Mouse (Mus musculus): ENCODE results near the gene Trpt1. TPM values are rescaled to one million over a fixed set of nuclear protein-coding genes. Genes with fewer than 3 reads are reported as not detected.

Gene Trpt1
- polyA plus RNA-seq, 1 experiment from 2014 or later = 11.0 TPM

DNA sequence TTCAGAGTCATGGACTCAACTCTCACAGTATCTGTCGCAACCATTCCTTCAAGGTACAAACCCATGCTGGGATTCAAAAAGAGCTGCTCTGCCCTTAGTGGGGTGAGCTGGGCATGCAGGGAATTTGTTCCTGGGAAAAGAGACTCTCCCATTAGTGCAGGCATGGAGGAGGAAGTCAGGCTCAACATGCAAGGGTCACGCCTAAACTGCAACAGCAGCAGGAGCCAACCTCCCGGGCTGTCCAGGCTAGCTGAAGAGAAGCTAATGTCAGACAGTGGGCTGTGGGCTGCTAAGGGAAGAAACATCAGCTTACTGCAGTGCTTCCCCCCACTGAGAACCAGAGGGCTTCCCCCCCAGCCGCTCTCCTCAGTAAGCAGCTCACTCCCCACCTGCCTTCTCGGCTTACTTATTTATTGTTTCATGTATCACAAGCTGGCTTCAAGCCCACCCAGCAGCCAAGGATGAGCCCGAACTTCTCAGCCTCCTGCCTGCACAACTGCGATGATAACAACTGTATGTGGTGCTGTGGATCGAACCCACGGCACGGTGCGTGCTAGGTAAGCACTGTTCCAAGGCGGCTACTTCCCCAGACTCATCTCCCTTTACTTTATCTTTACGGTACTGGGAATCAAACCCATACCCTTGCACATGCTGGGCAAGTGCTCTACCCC, 23.5 kb upstream of the Trpt1 start:
- H3K36me3 ChIP-seq (ENCODE audit: insufficient read depth, low read length) = no peaks in the 10 kb centered on the region
- no peak overlapping the region for H3K27ac ChIP-seq (ENCODE audit: low read length)
- ATAC-seq (no peak), DNase-seq (ENCODE audit: low spot score) (no peak)
- peaks cover 32% of the 10 kb centered on the region for H3K4me1 ChIP-seq (ENCODE audit: insufficient read depth, low read depth, low read length)
- H3K9ac ChIP-seq (replicated peaks; ENCODE audit: low read depth) = no peak overlapping the region
- no peaks in the 10 kb centered on the region for H3K9me3 ChIP-seq (ENCODE audit: low read length)
- H3K27me3 ChIP-seq (replicated peaks; ENCODE audit: insufficient read depth, low read length) = no peaks in the 10 kb centered on the region
- TF ChIP-seq CTCF (IDR thresholded peaks at IDR 0.05) (no peak), EP300 (IDR thresholded peaks at IDR 0.05) (no peak)
- WGBS = 75% methylated on average over 13 of the region's 13 CpGs
- H3K4me3 ChIP-seq (ENCODE audit: low read depth, low read length) = no peak overlapping the region
- H3K4me2 ChIP-seq (replicated peaks; ENCODE audit: low read depth, low read length) = no peak overlapping the region

- Histone ChIP-seq H3K4me1 (ENCODE audit: insufficient read depth, low read depth, low read length) (peaks cover 22% of the 10 kb centered on the region), H3K9me3 (ENCODE audit: low read length) (no peaks in the 10 kb centered on the region)
- no peak for ATAC-seq
Observed at GRCm38 (mm10) chr19:6973581-6974190, 22.2 kb upstream of the Trpt1 start.

DNA sequence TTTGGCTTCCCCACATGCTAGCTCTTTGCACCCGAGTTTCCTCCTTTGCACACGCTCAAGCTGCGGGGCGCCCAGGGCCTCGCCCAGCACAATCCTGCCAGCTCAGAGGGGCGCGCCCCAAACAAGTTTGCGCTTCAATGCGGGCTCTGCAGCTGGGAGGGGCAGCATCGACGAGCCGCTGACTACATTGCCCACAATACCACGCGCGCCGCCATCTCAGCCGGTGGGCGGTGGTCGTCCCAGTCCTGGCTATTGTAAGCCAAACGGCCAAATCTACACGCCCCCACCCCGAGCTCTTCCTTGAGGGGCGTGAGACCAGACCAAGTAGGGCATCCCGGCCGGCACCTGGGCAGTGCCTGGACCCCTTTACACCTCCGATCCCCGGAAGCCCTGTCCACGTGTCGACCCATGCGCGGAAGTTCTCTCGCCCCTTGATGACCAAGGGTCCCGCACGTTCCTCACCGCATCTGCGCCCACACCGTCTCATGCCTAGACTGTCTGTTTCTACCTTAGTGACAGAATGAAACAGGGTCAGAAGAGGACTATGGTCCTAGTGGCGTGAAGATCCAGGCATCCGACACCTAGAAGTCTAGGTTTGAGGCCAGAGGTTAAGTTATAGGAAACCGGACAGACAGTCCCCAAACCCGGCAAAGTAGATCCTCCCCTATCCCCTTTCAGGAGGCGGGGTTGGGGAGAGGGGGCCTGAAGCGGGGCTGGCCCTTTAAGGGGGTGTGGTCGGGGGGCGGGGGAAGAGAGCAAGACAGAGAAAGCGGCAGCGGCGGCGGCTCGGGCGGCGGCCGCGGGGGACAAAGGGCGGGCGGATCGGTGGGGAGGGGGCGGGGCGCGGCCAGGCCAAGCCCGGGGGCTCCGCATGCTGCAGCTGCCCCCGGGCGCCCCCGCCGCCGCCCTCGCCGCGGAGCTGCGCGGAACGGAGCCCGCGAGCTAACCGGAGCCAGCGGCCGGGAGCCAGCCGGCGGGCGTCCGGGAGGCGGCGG, 21.4 kb upstream of the Trpt1 start, which contains the start of gene Ppp1r14b:
Gene Ppp1r14b (plus strand): TSS at position 758 of the 995 bp plus-strand sequence.
- H3K27ac ChIP-seq (ENCODE audit: low read length) = peak within 1 kb of the TSS; percentile 78
- WGBS = under 1% methylated on average over 66 of the region's 84 CpGs
- H3K9me3 ChIP-seq (ENCODE audit: low read length) = no peaks in the 10 kb centered on the region
- no peaks in the 10 kb centered on the region for H3K27me3 ChIP-seq (replicated peaks; ENCODE audit: insufficient read depth, low read length)
- peak within 1 kb of the TSS; percentile 64 for H3K4me3 ChIP-seq (ENCODE audit: low read depth, low read length)
- TF ChIP-seq EP300 (IDR thresholded peaks at IDR 0.05) (no peak), CTCF (IDR thresholded peaks at IDR 0.05) (no peak)
- peak within 1 kb of the TSS; percentile 88 for H3K4me2 ChIP-seq (replicated peaks; ENCODE audit: low read depth, low read length)
- DNase-seq (ENCODE audit: low spot score) = peak; percentile 89
- peaks cover 18% of the 10 kb centered on the region for H3K4me1 ChIP-seq (ENCODE audit: insufficient read depth, low read depth, low read length)
- H3K9ac ChIP-seq (replicated peaks; ENCODE audit: low read depth) = peak within 1 kb of the TSS; percentile 52
- H3K36me3 ChIP-seq (ENCODE audit: insufficient read depth, low read length) = no peaks in the 10 kb centered on the region
- peak; percentile 60 for ATAC-seq

More at GRCm38 (mm10) chr19:6973581-6974190, 22.2 kb upstream of the Trpt1 start:
- WGBS = 20% methylated on average over 12 of the region's 12 CpGs
- Histone ChIP-seq H3K4me2 (replicated peaks; ENCODE audit: low read depth, low read length) (peak overlapping the region; percentile 88), H3K9ac (replicated peaks; ENCODE audit: low read depth) (no peak overlapping the region), H3K27ac (ENCODE audit: low read length) (no peak overlapping the region), H3K36me3 (ENCODE audit: insufficient read depth, low read length) (no peaks in the 10 kb centered on the region), H3K27me3 (replicated peaks; ENCODE audit: insufficient read depth, low read length) (no peaks in the 10 kb centered on the region), H3K4me3 (ENCODE audit: low read depth, low read length) (peak overlapping the region; percentile 64; the same call in 1 of the 2 replicates)
- DNase-seq (ENCODE audit: low spot score) = no peak
- TF ChIP-seq CTCF (IDR thresholded peaks at IDR 0.05) = no peak

DNA sequence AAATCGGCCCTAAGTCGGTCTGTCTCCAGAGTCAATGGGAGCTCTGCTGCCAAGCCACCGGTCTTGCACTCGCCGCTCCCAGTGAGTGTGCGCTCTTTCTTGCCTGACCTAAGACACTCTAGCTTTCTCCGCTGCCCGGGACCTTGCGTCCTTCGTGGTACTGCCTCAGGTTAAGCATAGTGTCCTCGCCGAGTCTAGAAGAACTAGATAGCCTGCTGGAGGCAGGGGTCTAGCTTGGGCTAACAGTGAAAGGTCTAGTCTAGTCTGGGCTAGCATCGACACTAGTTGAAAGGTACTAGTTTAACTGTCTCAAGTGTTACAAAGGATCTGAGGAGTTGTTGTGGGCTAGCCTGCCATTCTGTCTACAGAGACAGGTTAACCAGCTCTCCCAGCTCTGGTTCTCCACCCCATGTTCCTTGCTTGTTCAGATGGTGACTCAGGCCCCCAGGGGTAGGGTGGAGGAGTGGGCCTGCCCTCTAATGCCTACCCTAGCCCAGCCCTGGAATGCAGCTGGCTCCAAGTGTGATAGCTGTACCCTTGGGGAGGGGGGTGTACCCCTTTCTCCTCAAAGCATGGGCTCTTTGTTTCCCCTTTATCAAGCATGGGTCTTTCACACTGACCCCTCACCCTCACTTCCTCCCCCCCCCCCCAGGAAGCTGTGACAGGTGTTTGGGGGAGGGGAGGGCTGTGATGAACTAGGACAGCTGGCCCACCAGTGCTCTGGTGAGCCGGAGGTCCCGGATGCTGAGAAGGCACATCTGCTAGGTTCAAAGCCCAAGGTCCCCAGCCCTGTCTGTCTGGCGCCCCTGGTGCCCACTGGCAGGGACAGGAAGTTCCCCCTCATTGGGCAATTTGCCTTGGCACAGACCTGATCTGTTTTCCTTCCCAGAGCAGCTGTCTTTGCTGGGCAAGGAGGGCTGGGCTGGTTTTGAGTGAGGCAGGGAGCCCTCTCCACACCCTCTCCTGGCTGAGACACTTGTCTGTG, 20.1 kb upstream of the Trpt1 start, which contains the start of gene Plcb3:
Gene Plcb3 (minus strand): TSS at position 934 of the 985 bp plus-strand sequence.
- Histone ChIP-seq H3K4me1 (ENCODE audit: insufficient read depth, low read depth, low read length) (peaks cover 12% of the 10 kb centered on the region), H3K27ac (ENCODE audit: low read length) (peak within 1 kb of the TSS; percentile 39), H3K4me3 (ENCODE audit: low read depth, low read length) (peak within 1 kb of the TSS; percentile 64), H3K36me3 (ENCODE audit: insufficient read depth, low read length) (no peaks in the 10 kb centered on the region), H3K4me2 (replicated peaks; ENCODE audit: low read depth, low read length) (peak within 1 kb of the TSS; percentile 88), H3K9ac (replicated peaks; ENCODE audit: low read depth) (peak within 1 kb of the TSS; percentile 52), H3K9me3 (ENCODE audit: low read length) (no peaks in the 10 kb centered on the region), H3K27me3 (replicated peaks; ENCODE audit: insufficient read depth, low read length) (no peaks in the 10 kb centered on the region)
- 0% methylated on average over 16 of the region's 16 CpGs for WGBS
- DNase-seq (ENCODE audit: low spot score) (peak; percentile 84), ATAC-seq (no peak)
- TF ChIP-seq CTCF (IDR thresholded peaks at IDR 0.05) (peak; percentile 57), EP300 (IDR thresholded peaks at IDR 0.05) (0 out of 2 replicates have a peak, but pooled peaks have one; percentile 14)

Data from lung, postnatal 0 days (tissue).